Mouse (Mus musculus): ENCODE results near the gene Carm1. TPM values are rescaled to one million over a fixed set of nuclear protein-coding genes. Genes with fewer than 3 reads are reported as not detected.

The Carm1 gene
- polyA plus RNA-seq, 1 experiment, result 61.6 TPM

GRCm38 (mm10) chr9:21568657-21569255 is 22.1 kb downstream of the Carm1 start:
- H3K4me3 ChIP-seq (ENCODE audit: insufficient read depth, low read length), result no peak overlapping the region
- no peak overlapping the region for H3K27ac ChIP-seq (ENCODE audit: insufficient read depth, low read length)
- TF ChIP-seq POLR2A (IDR thresholded peaks at IDR 0.05; ENCODE audit: extremely low read depth, insufficient read depth, low read length), result no peak
- no peak for TF ChIP-seq CTCF (IDR thresholded peaks at IDR 0.05; ENCODE audit: extremely low read depth, insufficient read depth, low read length)
- H3K4me1 ChIP-seq (ENCODE audit: control insufficient read depth, insufficient read depth, low read length), result 0 out of 2 replicates have a peak, but pooled peaks cover 2% of the 10 kb centered on the region

- H3K4me1 ChIP-seq (ENCODE audit: control insufficient read depth, insufficient read depth, low read length), result no peaks in the 10 kb centered on the region
- H3K4me3 ChIP-seq (ENCODE audit: insufficient read depth, low read length), result no peak overlapping the region
- TF ChIP-seq POLR2A (IDR thresholded peaks at IDR 0.05; ENCODE audit: extremely low read depth, insufficient read depth, low read length), result no peak
- no peak for TF ChIP-seq CTCF (IDR thresholded peaks at IDR 0.05; ENCODE audit: extremely low read depth, insufficient read depth, low read length)
- H3K27ac ChIP-seq (ENCODE audit: insufficient read depth, low read length), result no peak overlapping the region
These were observed 27.5 kb downstream of the Carm1 start for GRCm38 (mm10) chr9:21574012-21574801.

DNA sequence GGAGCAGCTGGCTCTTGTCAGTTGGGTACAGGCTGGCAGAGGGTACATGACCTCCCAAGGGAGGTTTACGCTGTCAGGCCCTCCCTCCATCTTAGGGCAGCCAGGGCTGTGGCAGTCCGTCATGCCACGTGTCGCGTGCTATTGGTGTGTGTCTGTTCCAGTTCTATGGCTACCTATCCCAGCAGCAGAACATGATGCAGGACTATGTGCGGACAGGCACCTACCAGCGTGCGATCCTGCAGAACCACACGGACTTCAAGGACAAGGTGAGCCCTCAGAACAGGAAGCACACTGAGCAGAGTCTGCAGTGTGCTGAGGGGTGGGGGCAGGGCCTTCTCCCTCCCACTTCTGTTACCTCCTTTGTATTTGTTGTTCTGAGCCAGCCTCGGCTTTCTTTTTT is 28.6 kb downstream of the Carm1 start:
- H3K27ac ChIP-seq (ENCODE audit: insufficient read depth, low read length), result no peak overlapping the region
- no peak overlapping the region for H3K4me3 ChIP-seq (ENCODE audit: insufficient read depth, low read length)
- no peak for TF ChIP-seq POLR2A (IDR thresholded peaks at IDR 0.05; ENCODE audit: extremely low read depth, insufficient read depth, low read length)
- TF ChIP-seq CTCF (IDR thresholded peaks at IDR 0.05; ENCODE audit: extremely low read depth, insufficient read depth, low read length), result no peak
- no peaks in the 10 kb centered on the region for H3K4me1 ChIP-seq (ENCODE audit: control insufficient read depth, insufficient read depth, low read length)

DNA sequence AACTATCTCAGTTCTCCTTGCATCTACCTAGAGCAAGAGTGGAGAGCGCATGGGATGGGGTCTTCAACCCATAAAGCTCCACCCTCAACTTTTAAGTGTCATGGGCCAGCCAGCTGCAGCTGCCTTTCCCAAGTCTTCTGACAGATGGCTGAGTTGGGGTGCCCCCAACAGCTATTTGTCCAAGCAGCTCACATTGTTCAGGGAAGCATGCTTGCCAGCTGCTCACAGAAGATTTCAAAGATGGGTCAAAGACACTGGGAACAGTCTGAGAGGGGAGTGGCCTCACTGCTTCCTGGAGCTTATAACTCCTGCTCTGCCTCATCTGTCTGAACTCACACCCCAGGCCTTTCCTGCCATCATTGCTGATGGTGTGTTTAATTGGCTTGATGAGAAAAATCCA is 29.6 kb downstream of the Carm1 start:
- no peaks in the 10 kb centered on the region for H3K4me1 ChIP-seq (ENCODE audit: control insufficient read depth, insufficient read depth, low read length)
- no peak overlapping the region for H3K27ac ChIP-seq (ENCODE audit: insufficient read depth, low read length)
- TF ChIP-seq CTCF (IDR thresholded peaks at IDR 0.05; ENCODE audit: extremely low read depth, insufficient read depth, low read length) (no peak), POLR2A (IDR thresholded peaks at IDR 0.05; ENCODE audit: extremely low read depth, insufficient read depth, low read length) (no peak)
- H3K4me3 ChIP-seq (ENCODE audit: insufficient read depth, low read length), result no peak overlapping the region

DNA sequence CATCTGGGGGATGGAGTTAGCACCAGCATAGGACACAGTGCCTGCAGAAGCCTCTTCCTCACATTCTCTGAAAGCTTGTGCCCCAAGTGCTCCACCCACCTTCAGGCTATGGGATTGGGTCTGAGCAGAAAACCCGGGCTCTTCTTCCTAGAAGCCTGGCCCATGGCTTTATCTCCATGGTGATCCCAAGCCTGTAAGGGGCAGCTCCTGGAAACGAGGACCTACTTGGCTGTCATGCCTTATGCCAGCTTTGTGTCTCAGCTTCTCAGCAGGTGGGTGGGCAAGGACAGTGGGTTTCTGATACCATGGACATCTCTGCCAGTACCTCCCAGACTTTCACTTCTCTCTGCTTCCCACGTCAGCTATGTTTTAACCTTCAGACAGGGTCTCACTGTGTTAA is 31.5 kb downstream of the Carm1 start:
- TF ChIP-seq CTCF (IDR thresholded peaks at IDR 0.05; ENCODE audit: extremely low read depth, insufficient read depth, low read length), result no peak
- no peak for TF ChIP-seq POLR2A (IDR thresholded peaks at IDR 0.05; ENCODE audit: extremely low read depth, insufficient read depth, low read length)
- no peak overlapping the region for H3K4me3 ChIP-seq (ENCODE audit: insufficient read depth, low read length)
- no peak overlapping the region for H3K27ac ChIP-seq (ENCODE audit: insufficient read depth, low read length)
- H3K4me1 ChIP-seq (ENCODE audit: control insufficient read depth, insufficient read depth, low read length), result no peaks in the 10 kb centered on the region

DNA sequence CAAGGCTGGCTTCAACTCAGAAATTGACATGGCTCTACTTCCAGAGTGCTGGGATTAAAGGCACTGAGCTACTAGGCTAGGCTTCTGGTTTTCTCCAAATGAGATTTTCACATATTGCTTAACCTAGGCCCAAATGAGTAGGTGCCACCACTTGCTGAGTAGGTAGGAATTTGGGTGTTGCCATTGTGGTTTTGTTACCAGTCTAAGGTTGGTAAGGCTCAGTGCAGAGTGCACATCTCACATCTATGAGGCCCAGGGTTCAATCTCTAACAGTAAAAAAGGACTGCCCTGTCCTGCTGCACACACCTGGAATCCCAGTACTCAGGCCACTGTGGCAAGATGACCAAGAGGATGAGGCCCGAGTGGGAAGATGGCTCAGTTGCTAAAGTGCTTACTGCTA is 38.7 kb downstream of the Carm1 start:
- no peak for TF ChIP-seq CTCF (IDR thresholded peaks at IDR 0.05; ENCODE audit: extremely low read depth, insufficient read depth, low read length)
- TF ChIP-seq POLR2A (IDR thresholded peaks at IDR 0.05; ENCODE audit: extremely low read depth, insufficient read depth, low read length), result no peak
- 0 out of 2 replicates have a peak, but pooled peaks cover 2% of the 10 kb centered on the region for H3K4me1 ChIP-seq (ENCODE audit: control insufficient read depth, insufficient read depth, low read length)
- H3K27ac ChIP-seq (ENCODE audit: insufficient read depth, low read length), result no peak overlapping the region
- H3K4me3 ChIP-seq (ENCODE audit: insufficient read depth, low read length), result no peak overlapping the region

- Histone ChIP-seq H3K27ac (ENCODE audit: insufficient read depth, low read length) (no peak overlapping the region), H3K4me3 (ENCODE audit: insufficient read depth, low read length) (no peak overlapping the region), H3K4me1 (ENCODE audit: control insufficient read depth, insufficient read depth, low read length) (0 out of 2 replicates have a peak, but pooled peaks cover 6% of the 10 kb centered on the region)
- peak; percentile 25; the same call in 1 of the 2 replicates for TF ChIP-seq POLR2A (IDR thresholded peaks at IDR 0.05; ENCODE audit: extremely low read depth, insufficient read depth, low read length)
- no peak for TF ChIP-seq CTCF (IDR thresholded peaks at IDR 0.05; ENCODE audit: extremely low read depth, insufficient read depth, low read length)
These were observed 41.1 kb downstream of the Carm1 start for GRCm38 (mm10) chr9:21587678-21588349.

- H3K4me1 ChIP-seq (ENCODE audit: control insufficient read depth, insufficient read depth, low read length), result 0 out of 2 replicates have a peak, but pooled peaks cover 6% of the 10 kb centered on the region
- no peak for TF ChIP-seq CTCF (IDR thresholded peaks at IDR 0.05; ENCODE audit: extremely low read depth, insufficient read depth, low read length)
- no peak overlapping the region for H3K4me3 ChIP-seq (ENCODE audit: insufficient read depth, low read length)
- H3K27ac ChIP-seq (ENCODE audit: insufficient read depth, low read length), result no peak overlapping the region
These were observed 41.7 kb downstream of the Carm1 start for GRCm38 (mm10) chr9:21588350-21588749.

DNA sequence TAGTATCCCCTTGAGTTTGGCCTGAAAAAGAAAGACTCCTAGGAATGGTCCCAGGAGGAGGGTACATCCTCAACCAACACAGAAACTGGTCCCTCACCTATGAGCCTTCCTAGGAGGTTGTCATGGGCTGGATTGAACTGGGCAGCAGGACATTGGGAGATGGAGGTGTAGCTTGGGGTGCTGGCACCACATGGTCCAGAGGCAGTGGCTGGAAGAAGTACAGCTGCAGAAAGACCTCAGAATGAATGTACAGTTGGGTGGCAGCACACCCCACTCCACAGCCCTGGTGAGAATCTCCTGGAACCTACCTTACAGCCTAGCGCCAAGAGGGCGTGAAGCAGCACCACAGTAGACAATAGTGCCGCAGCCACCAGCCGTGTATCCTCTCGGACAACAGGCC is 42.8 kb downstream of the Carm1 start:
- H3K27ac ChIP-seq (ENCODE audit: insufficient read depth, low read length), result no peak overlapping the region
- TF ChIP-seq CTCF (IDR thresholded peaks at IDR 0.05; ENCODE audit: extremely low read depth, insufficient read depth, low read length), result no peak
- TF ChIP-seq POLR2A (IDR thresholded peaks at IDR 0.05; ENCODE audit: extremely low read depth, insufficient read depth, low read length), result 0 out of 2 replicates have a peak, but pooled peaks have one; percentile 23
- 0 out of 2 replicates have a peak, but pooled peaks cover 6% of the 10 kb centered on the region for H3K4me1 ChIP-seq (ENCODE audit: control insufficient read depth, insufficient read depth, low read length)
- H3K4me3 ChIP-seq (ENCODE audit: insufficient read depth, low read length), result no peak overlapping the region
